Mouse (Mus musculus) granulocyte monocyte progenitor cell, adult 5-6 weeks (primary cell): Measurements from ENCODE around the gene Mapk8ip3. TPM values are rescaled to one million over a fixed set of nuclear protein-coding genes. Genes with fewer than 3 reads are reported as not detected.

Experiments used
- ATAC-seq: replicated peaks from 2 replicates; pipeline ENCODE4 v1.8.0; 2016; ENCODE audit warnings: mild to moderate bottlenecking, moderate TSS enrichment, inconsistent platforms; ENCODE audit not compliant: poor library complexity, severe bottlenecking
- total RNA-seq, 2 experiments: library from RNA; stranded (forward) in 1 of 2; stranded (reverse) in 1 of 2; fragments of 200-712, 200-1000 nt in 1 of 2; fragments of >200 nt in 1 of 2; fragmentation: Nextera tagmentation in 1 of 2; gene quantifications; 2 replicates each; pipeline ENCODE4 v1.2.3; 2014 to 2017

The Mapk8ip3 gene
- total RNA-seq, 2 experiments from 2014 or later, result 18.2 to 49.0 TPM

- ATAC-seq, result peak; percentile 43
These were observed 33.9 kb downstream of the Mapk8ip3 start for GRCm38 (mm10) chr17:24902671-24903474.

- ATAC-seq, result no peak
These were observed 34.7 kb downstream of the Mapk8ip3 start for GRCm38 (mm10) chr17:24902124-24902523.

- ATAC-seq, result no peak
These were observed 36.8 kb downstream of the Mapk8ip3 start for GRCm38 (mm10) chr17:24900014-24900413.

GRCm38 (mm10) chr17:24899153-24899552 is 37.6 kb downstream of the Mapk8ip3 start:
- no peak for ATAC-seq

GRCm38 (mm10) chr17:24898041-24898854 is 38.5 kb downstream of the Mapk8ip3 start:
- no peak for ATAC-seq

- no peak for ATAC-seq
These were observed 39.2 kb downstream of the Mapk8ip3 start for GRCm38 (mm10) chr17:24897600-24897999.

GRCm38 (mm10) chr17:24896993-24897269 is 39.8 kb downstream of the Mapk8ip3 start:
- ATAC-seq, result no peak

GRCm38 (mm10) chr17:24896241-24896992 is 40.4 kb downstream of the Mapk8ip3 start, which contains the start of gene Nme3:
Nme3 (plus strand) TSS chr17:24896500.
- peak; percentile 43 for ATAC-seq

GRCm38 (mm10) chr17:24895571-24896240 is 41.1 kb downstream of the Mapk8ip3 start:
- no peak for ATAC-seq

- ATAC-seq, result peak; percentile 69
These were observed 41.7 kb downstream of the Mapk8ip3 start, which contains the start of the genes Eme2 and Mrps34 for GRCm38 (mm10) chr17:24894995-24895547. Eme2 (minus strand) TSS chr17:24895087. Mrps34 (plus strand) TSS chr17:24895116.

- peak; percentile 7; the same call in 1 of the 2 replicates for ATAC-seq
These were observed 42.4 kb downstream of the Mapk8ip3 start for GRCm38 (mm10) chr17:24894061-24894994.

GRCm38 (mm10) chr17:24893276-24893675 is 43.5 kb downstream of the Mapk8ip3 start:
- ATAC-seq, result no peak

- no peak for ATAC-seq
These were observed 44.0 kb downstream of the Mapk8ip3 start for GRCm38 (mm10) chr17:24892785-24893184.

- no peak for ATAC-seq
These were observed 45.5 kb downstream of the Mapk8ip3 start for GRCm38 (mm10) chr17:24891321-24891720.

- ATAC-seq, result no peak
These were observed 46.4 kb downstream of the Mapk8ip3 start for GRCm38 (mm10) chr17:24890151-24891092.

GRCm38 (mm10) chr17:24888862-24889261 is 47.9 kb downstream of the Mapk8ip3 start:
- no peak for ATAC-seq

- no peak for ATAC-seq
These were observed 49.3 kb downstream of the Mapk8ip3 start for GRCm38 (mm10) chr17:24887291-24888080.
